Mouse (Mus musculus) stomach, postnatal 0 days (tissue): ENCODE results near the gene Calhm1. TPM values are rescaled to one million over a fixed set of nuclear protein-coding genes. Genes with fewer than 3 reads are reported as not detected.

ENCODE experiments used
- ATAC-seq: fragments of 200-750 bp; cut with Nextera tagmentation; 2 replicates; pipeline ENCODE4 v1.8.0; 2017; ENCODE audit not compliant: low FRiP score, low TSS enrichment
- DNase-seq: peaks from one replicate; pipeline ENCODE4 v3.0.0-alpha.2; 2016; ENCODE audit warnings: low spot score
- H3K27ac ChIP-seq: fragments of 300-500 bp; sonication (generic); replicated peaks from 2 replicates; pipeline ENCODE4 v1.5.1; 2014; ENCODE audit warnings: mild to moderate bottlenecking, control low read depth
- H3K27me3 ChIP-seq: fragments of 300-500 bp; sonication (generic); 2 replicates; pipeline ENCODE4 v1.6.1; 2014; ENCODE audit warnings: low read length; ENCODE audit not compliant: control insufficient read depth, insufficient read depth
- H3K36me3 ChIP-seq: fragments of 300-500 bp; sonication (generic); 2 replicates; pipeline ENCODE4 v1.6.1; 2014; ENCODE audit warnings: low read length, mixed read lengths; ENCODE audit not compliant: control insufficient read depth, insufficient read depth
- H3K4me1 ChIP-seq: fragments of 300-500 bp; sonication (generic); replicated peaks from 2 replicates; pipeline ENCODE4 v1.6.1; 2014; ENCODE audit warnings: antibody characterized with exemption; ENCODE audit not compliant: control insufficient read depth, insufficient read depth
- H3K4me2 ChIP-seq: fragments of 300-500 bp; sonication (generic); replicated peaks from 2 replicates; pipeline ENCODE4 v1.6.1; 2014; ENCODE audit warnings: low read depth, mild to moderate bottlenecking, control low read depth, moderate library complexity
- H3K4me3 ChIP-seq: fragments of 300-500 bp; sonication (generic); 2 replicates; pipeline ENCODE4 v1.5.1; 2014; ENCODE audit warnings: low read depth, low read length, control low read depth
- H3K9ac ChIP-seq: fragments of 300-500 bp; sonication (generic); 2 replicates; pipeline ENCODE4 v1.6.1; 2014; ENCODE audit warnings: mild to moderate bottlenecking, low read length, control low read depth, mixed read lengths
- H3K9me3 ChIP-seq: fragments of 300-500 bp; sonication (generic); 2 replicates; pipeline ENCODE4 v1.6.1; 2016; ENCODE audit warnings: low read length; ENCODE audit not compliant: control insufficient read depth
- CTCF ChIP-seq: IDR thresholded peaks from 2 replicates; pipeline ENCODE4 v1.5.1; 2016; ENCODE audit warnings: antibody characterized with exemption, low read depth, mild to moderate bottlenecking, moderate library complexity
- EP300 ChIP-seq: optimal IDR thresholded peaks from 2 replicates; pipeline ENCODE3; 2016; ENCODE audit warnings: antibody characterized with exemption
- WGBS: fragments of 180-500 bp; shearing (Covaris S2); extraction: QIAGEN DNeasy Blood & Tissue Kit; methylation state at CpG from one replicate; pipeline ENCODE4 v1.1.7; 2014; 5-methylcytosine and 5-hydroxymethylcytosine counted together
- polyA plus RNA-seq: library from polyadenylated mRNA; unstranded; fragments of >200 nt; fragmentation: Nextera tagmentation; extraction: Ambion mirVana; gene quantifications from 2 replicates; pipeline ENCODE4 v1.2.1, GENCODE M21; 2015

Gene Calhm1
- polyA plus RNA-seq, 1 experiment from 2014 or later = not detected

GRCm38 (mm10) chr19:47163176-47163744 lies 19.2 kb upstream of the Calhm1 start:
- H3K4me2 ChIP-seq = no peak overlapping the region
- no peaks in the 10 kb centered on the region for H3K27me3 ChIP-seq
- H3K4me1 ChIP-seq = no peaks in the 10 kb centered on the region
- no peak overlapping the region for H3K27ac ChIP-seq
- ATAC-seq = no peak
- H3K36me3 ChIP-seq = no peaks in the 10 kb centered on the region
- no peaks in the 10 kb centered on the region for H3K9me3 ChIP-seq
- no peak for TF ChIP-seq EP300
- no peak for DNase-seq
- no peak overlapping the region for H3K9ac ChIP-seq
- WGBS = 92% methylated on average over 6 of the region's 6 CpGs
- H3K4me3 ChIP-seq = no peak overlapping the region

GRCm38 (mm10) chr19:47161669-47162068 lies 17.6 kb upstream of the Calhm1 start:
- DNase-seq (no peak), ATAC-seq (no peak)
- Histone ChIP-seq H3K4me3 (no peak overlapping the region), H3K4me2 (no peak overlapping the region), H3K36me3 (no peaks in the 10 kb centered on the region), H3K4me1 (no peaks in the 10 kb centered on the region), H3K9me3 (no peaks in the 10 kb centered on the region), H3K27ac (no peak overlapping the region), H3K27me3 (no peaks in the 10 kb centered on the region), H3K9ac (no peak overlapping the region)
- TF ChIP-seq CTCF (no peak), EP300 (no peak)
- 59% methylated on average over 4 of the region's 4 CpGs for WGBS

GRCm38 (mm10) chr19:47157664-47158063 lies 13.6 kb upstream of the Calhm1 start, which contains the start of gene Calhm3:
Gene Calhm3, minus strand, starts transcription at chr19:47157764.
- no peak for ATAC-seq
- no peak within 1 kb of the TSS for H3K4me3 ChIP-seq
- TF ChIP-seq CTCF = no peak
- no peak for TF ChIP-seq EP300

DNA sequence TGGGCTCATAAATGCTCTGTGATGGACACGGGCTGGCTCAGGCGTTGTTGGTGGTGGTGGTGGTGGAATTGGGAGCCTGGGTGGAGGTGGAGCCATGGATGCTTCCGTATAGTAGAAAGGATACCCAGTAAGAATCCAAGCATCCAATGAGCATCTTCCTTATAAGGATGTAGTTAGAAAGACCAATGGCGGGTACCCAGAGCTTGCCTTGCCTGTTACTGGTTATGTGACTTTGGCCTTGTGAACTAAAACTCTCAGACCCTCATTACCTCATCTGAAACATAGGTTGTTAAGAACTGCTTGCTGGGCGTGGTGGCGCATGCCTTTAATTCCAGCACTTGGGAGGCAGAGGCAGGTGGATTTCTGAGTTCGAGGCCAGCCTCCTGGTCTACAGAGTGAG lies 9.7 kb upstream of the Calhm1 start:
- no peak for ATAC-seq

More at GRCm38 (mm10) chr19:47157664-47158063, 13.6 kb upstream of the Calhm1 start, which contains the start of gene Calhm3:
- WGBS = 74% methylated on average over 11 of the region's 11 CpGs
- H3K36me3 ChIP-seq = no peaks in the 10 kb centered on the region
- no peaks in the 10 kb centered on the region for H3K4me1 ChIP-seq
- H3K9ac ChIP-seq = no peak within 1 kb of the TSS
- no peak within 1 kb of the TSS for H3K4me2 ChIP-seq
- no peak for DNase-seq
- no peaks in the 10 kb centered on the region for H3K9me3 ChIP-seq
- no peak within 1 kb of the TSS for H3K27ac ChIP-seq
- H3K27me3 ChIP-seq = no peaks in the 10 kb centered on the region

DNA sequence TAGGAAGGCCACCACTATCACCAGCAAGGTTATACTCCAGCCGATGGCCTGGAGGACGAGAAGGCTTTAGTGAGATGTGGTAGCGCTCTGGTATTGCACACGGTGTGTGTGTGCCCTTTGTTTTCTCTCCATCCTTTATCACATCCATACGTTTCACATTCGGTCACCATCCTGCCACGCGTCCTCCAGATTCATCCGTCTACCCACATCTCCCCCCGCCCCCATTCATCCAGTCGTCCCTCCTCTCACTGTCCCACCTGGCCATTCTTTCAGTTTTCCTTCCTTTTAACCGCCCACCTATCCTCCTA lies 8.0 kb upstream of the Calhm1 start:
- no peak for DNase-seq
- H3K4me1 ChIP-seq = no peaks in the 10 kb centered on the region
- no peaks in the 10 kb centered on the region for H3K36me3 ChIP-seq
- H3K9me3 ChIP-seq = no peaks in the 10 kb centered on the region
- TF ChIP-seq CTCF (no peak), EP300 (no peak)
- WGBS = 72% methylated on average over 12 of the region's 12 CpGs
- no peak for ATAC-seq
- H3K4me2 ChIP-seq = peak overlapping the region; percentile 34
- H3K27ac ChIP-seq = no peak overlapping the region
- no peak overlapping the region for H3K4me3 ChIP-seq
- no peaks in the 10 kb centered on the region for H3K27me3 ChIP-seq
- no peak overlapping the region for H3K9ac ChIP-seq

More for the DNA sequence above, 9.7 kb upstream of the Calhm1 start:
- H3K27ac ChIP-seq = no peak overlapping the region
- H3K27me3 ChIP-seq = no peaks in the 10 kb centered on the region
- no peak overlapping the region for H3K4me2 ChIP-seq
- H3K36me3 ChIP-seq = no peaks in the 10 kb centered on the region
- H3K4me3 ChIP-seq = no peak overlapping the region
- TF ChIP-seq EP300 (no peak), CTCF (no peak)
- no peak for DNase-seq
- 87% methylated on average over 7 of the region's 7 CpGs for WGBS
- no peaks in the 10 kb centered on the region for H3K4me1 ChIP-seq
- no peaks in the 10 kb centered on the region for H3K9me3 ChIP-seq
- H3K9ac ChIP-seq = no peak overlapping the region

GRCm38 (mm10) chr19:47151332-47152061 lies 7.4 kb upstream of the Calhm1 start:
- 28% methylated on average over 32 of the region's 32 CpGs for WGBS
- H3K27ac ChIP-seq = no peak overlapping the region
- 0 out of 2 replicates have a peak overlapping the region, but pooled peaks have one; percentile 4 for H3K4me3 ChIP-seq
- no peak for DNase-seq
- no peaks in the 10 kb centered on the region for H3K4me1 ChIP-seq
- H3K27me3 ChIP-seq = no peaks in the 10 kb centered on the region
- H3K36me3 ChIP-seq = no peaks in the 10 kb centered on the region
- TF ChIP-seq CTCF = no peak
- TF ChIP-seq EP300 = no peak
- H3K9ac ChIP-seq = no peak overlapping the region
- ATAC-seq = no peak
- peak overlapping the region; percentile 34 for H3K4me2 ChIP-seq
- no peaks in the 10 kb centered on the region for H3K9me3 ChIP-seq
